Mouse (Mus musculus): Measurements from ENCODE around the gene Bicra. TPM values are rescaled to one million over a fixed set of nuclear protein-coding genes. Genes with fewer than 3 reads are reported as not detected.

Gene Bicra
- polyA plus RNA-seq, 1 experiment, result 8.5 TPM

DNA sequence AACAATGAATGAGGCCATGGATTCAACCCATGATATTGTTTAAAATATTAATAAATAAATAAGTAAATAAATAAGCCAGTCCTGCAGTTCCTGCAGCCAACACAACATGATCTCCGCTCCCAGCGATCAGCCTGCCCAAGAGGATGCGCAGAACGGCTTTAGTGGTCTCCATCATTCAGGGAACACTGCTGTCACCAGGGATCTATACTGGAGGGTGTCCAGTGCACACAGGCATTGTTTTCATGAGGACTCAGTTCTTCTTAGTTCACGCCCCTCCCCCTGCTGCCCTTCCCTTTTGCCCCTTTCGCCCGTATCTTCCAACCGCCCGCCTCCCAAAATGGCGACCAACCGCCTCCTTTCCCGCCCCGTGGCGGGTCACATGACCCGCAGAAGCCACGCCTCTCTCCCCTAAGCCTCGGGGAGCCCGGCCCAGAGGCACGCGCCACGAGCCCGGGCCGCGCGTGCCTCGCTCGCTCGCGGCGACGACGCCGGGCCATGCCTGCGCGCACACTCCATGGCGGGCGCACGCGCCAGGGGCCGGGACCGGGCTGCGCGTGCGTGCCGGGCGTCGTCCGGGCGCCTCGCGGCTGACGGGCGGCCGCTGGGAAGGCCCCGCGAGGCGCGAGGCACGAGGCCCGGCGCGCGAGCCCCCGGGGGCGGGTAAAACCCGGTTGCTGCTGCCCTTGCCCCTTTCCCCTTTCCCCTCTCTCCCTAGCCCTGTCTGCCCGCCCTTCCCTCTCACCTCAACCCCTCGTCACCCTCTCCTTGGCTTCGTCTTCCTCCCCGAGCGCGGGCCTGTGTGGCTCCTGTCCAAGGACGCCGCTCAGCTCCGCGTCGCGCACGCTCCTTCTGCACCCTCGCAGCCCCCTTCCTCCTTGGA, 13.7 kb upstream of the Bicra start, which contains the start of gene Zfp541:
Gene Zfp541, plus strand, starts transcription at position 596 of the 880 bp plus-strand sequence.
- Histone ChIP-seq H3K27ac (ENCODE audit: insufficient read depth, low read length) (no peak within 1 kb of the TSS), H3K4me3 (ENCODE audit: insufficient read depth, low read length) (no peak within 1 kb of the TSS), H3K4me1 (ENCODE audit: control insufficient read depth, insufficient read depth, low read length) (no peaks in the 10 kb centered on the region)
- TF ChIP-seq POLR2A (IDR thresholded peaks at IDR 0.05; ENCODE audit: extremely low read depth, insufficient read depth, low read length) (no peak), CTCF (IDR thresholded peaks at IDR 0.05; ENCODE audit: extremely low read depth, insufficient read depth, low read length) (no peak)

GRCm38 (mm10) chr7:16057136-16057534, 9.4 kb upstream of the Bicra start:
- Histone ChIP-seq H3K4me3 (ENCODE audit: insufficient read depth, low read length) (no peak overlapping the region), H3K4me1 (ENCODE audit: control insufficient read depth, insufficient read depth, low read length) (no peaks in the 10 kb centered on the region), H3K27ac (ENCODE audit: insufficient read depth, low read length) (no peak overlapping the region)
- TF ChIP-seq CTCF (IDR thresholded peaks at IDR 0.05; ENCODE audit: extremely low read depth, insufficient read depth, low read length) (no peak), POLR2A (IDR thresholded peaks at IDR 0.05; ENCODE audit: extremely low read depth, insufficient read depth, low read length) (no peak)

- Histone ChIP-seq H3K4me1 (ENCODE audit: control insufficient read depth, insufficient read depth, low read length) (no peaks in the 10 kb centered on the region), H3K4me3 (ENCODE audit: insufficient read depth, low read length) (no peak overlapping the region), H3K27ac (ENCODE audit: insufficient read depth, low read length) (no peak overlapping the region)
- TF ChIP-seq POLR2A (IDR thresholded peaks at IDR 0.05; ENCODE audit: extremely low read depth, insufficient read depth, low read length) (no peak), CTCF (IDR thresholded peaks at IDR 0.05; ENCODE audit: extremely low read depth, insufficient read depth, low read length) (peak; percentile 67)
Observed at GRCm38 (mm10) chr7:16056459-16057135, 8.9 kb upstream of the Bicra start.

GRCm38 (mm10) chr7:16055665-16056064, 7.9 kb upstream of the Bicra start:
- TF ChIP-seq CTCF (IDR thresholded peaks at IDR 0.05; ENCODE audit: extremely low read depth, insufficient read depth, low read length), result no peak
- no peak for TF ChIP-seq POLR2A (IDR thresholded peaks at IDR 0.05; ENCODE audit: extremely low read depth, insufficient read depth, low read length)
- Histone ChIP-seq H3K4me1 (ENCODE audit: control insufficient read depth, insufficient read depth, low read length) (no peaks in the 10 kb centered on the region), H3K27ac (ENCODE audit: insufficient read depth, low read length) (no peak overlapping the region), H3K4me3 (ENCODE audit: insufficient read depth, low read length) (no peak overlapping the region)

DNA sequence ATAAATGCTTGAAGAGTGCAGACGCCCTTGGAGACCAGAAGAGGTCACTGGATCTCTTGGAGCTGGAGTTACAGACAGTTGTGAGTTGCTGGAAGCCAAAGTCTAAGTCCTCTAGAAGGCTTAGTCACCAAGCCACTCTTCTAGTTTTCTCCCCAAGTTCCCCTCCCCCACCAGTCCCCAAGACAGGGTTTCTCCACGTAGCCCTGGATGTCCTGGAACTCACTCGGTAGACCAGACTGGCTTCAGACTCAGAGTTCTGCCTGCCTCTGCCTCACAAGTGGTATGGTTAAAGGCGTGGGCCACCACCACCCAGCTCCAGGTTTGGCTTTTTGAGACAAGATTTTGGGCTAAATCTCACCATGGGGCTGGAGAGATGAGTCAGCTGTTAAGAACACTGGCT, 7.2 kb upstream of the Bicra start:
- H3K27ac ChIP-seq (ENCODE audit: insufficient read depth, low read length), result no peak overlapping the region
- TF ChIP-seq CTCF (IDR thresholded peaks at IDR 0.05; ENCODE audit: extremely low read depth, insufficient read depth, low read length) (no peak), POLR2A (IDR thresholded peaks at IDR 0.05; ENCODE audit: extremely low read depth, insufficient read depth, low read length) (no peak)
- H3K4me1 ChIP-seq (ENCODE audit: control insufficient read depth, insufficient read depth, low read length), result no peaks in the 10 kb centered on the region
- no peak overlapping the region for H3K4me3 ChIP-seq (ENCODE audit: insufficient read depth, low read length)

GRCm38 (mm10) chr7:16053105-16053504, 5.4 kb upstream of the Bicra start:
- TF ChIP-seq POLR2A (IDR thresholded peaks at IDR 0.05; ENCODE audit: extremely low read depth, insufficient read depth, low read length), result no peak
- TF ChIP-seq CTCF (IDR thresholded peaks at IDR 0.05; ENCODE audit: extremely low read depth, insufficient read depth, low read length), result no peak
- Histone ChIP-seq H3K4me1 (ENCODE audit: control insufficient read depth, insufficient read depth, low read length) (no peaks in the 10 kb centered on the region), H3K4me3 (ENCODE audit: insufficient read depth, low read length) (peak overlapping the region; percentile 39; the same call in 1 of the 2 replicates), H3K27ac (ENCODE audit: insufficient read depth, low read length) (no peak overlapping the region)

GRCm38 (mm10) chr7:16052684-16053083, 5.0 kb upstream of the Bicra start:
- Histone ChIP-seq H3K4me1 (ENCODE audit: control insufficient read depth, insufficient read depth, low read length) (no peaks in the 10 kb centered on the region), H3K4me3 (ENCODE audit: insufficient read depth, low read length) (peak overlapping the region; percentile 39), H3K27ac (ENCODE audit: insufficient read depth, low read length) (no peak overlapping the region)
- no peak for TF ChIP-seq CTCF (IDR thresholded peaks at IDR 0.05; ENCODE audit: extremely low read depth, insufficient read depth, low read length)
- peak; percentile 41; the same call in 1 of the 2 replicates for TF ChIP-seq POLR2A (IDR thresholded peaks at IDR 0.05; ENCODE audit: extremely low read depth, insufficient read depth, low read length)

- no peaks in the 10 kb centered on the region for H3K4me1 ChIP-seq (ENCODE audit: control insufficient read depth, insufficient read depth, low read length)
- peak overlapping the region; percentile 39 for H3K4me3 ChIP-seq (ENCODE audit: insufficient read depth, low read length)
- TF ChIP-seq CTCF (IDR thresholded peaks at IDR 0.05; ENCODE audit: extremely low read depth, insufficient read depth, low read length) (peak; percentile 87), POLR2A (IDR thresholded peaks at IDR 0.05; ENCODE audit: extremely low read depth, insufficient read depth, low read length) (no peak)
- no peak overlapping the region for H3K27ac ChIP-seq (ENCODE audit: insufficient read depth, low read length)
Observed at GRCm38 (mm10) chr7:16051883-16052595, 4.3 kb upstream of the Bicra start.

DNA sequence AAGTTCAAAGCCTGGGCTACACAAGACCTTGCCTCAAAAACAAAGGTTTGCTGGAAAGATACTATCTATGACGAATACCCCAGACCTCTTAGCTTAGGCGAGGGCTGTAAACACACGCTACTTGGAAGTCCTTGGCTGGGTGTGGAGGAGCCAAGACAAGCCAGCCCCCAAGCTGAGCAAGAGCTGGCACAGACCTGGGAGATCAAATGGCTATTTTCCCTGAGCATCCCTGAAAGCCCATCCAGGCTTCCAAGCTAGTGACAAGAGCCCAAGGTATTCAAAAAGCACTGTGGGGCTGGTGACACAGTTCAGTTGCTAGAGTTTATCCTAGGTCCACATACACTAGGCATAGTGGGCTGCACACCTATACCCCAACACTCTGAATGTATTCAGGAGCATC, 2.9 kb upstream of the Bicra start:
- Histone ChIP-seq H3K4me1 (ENCODE audit: control insufficient read depth, insufficient read depth, low read length) (peaks cover 2% of the 10 kb centered on the region), H3K4me3 (ENCODE audit: insufficient read depth, low read length) (no peak overlapping the region), H3K27ac (ENCODE audit: insufficient read depth, low read length) (no peak overlapping the region)
- TF ChIP-seq CTCF (IDR thresholded peaks at IDR 0.05; ENCODE audit: extremely low read depth, insufficient read depth, low read length) (no peak), POLR2A (IDR thresholded peaks at IDR 0.05; ENCODE audit: extremely low read depth, insufficient read depth, low read length) (no peak)
